Mouse (Mus musculus) embryonic facial prominence, embryonic 15.5 days (tissue): ENCODE results near the gene Acap1. TPM values are rescaled to one million over a fixed set of nuclear protein-coding genes. Genes with fewer than 3 reads are reported as not detected.

ENCODE experiments used
- ATAC-seq: fragments of 200-750 bp; cut with Nextera tagmentation; 2 replicates; pipeline ENCODE4 v1.8.0; 2017; ENCODE audit warnings: low read depth, moderate TSS enrichment; ENCODE audit not compliant: insufficient number of reproducible peaks, low FRiP score, low TSS enrichment
- H3K27ac ChIP-seq: fragments of 300-500 bp; sonication (generic); replicated peaks from 2 replicates; pipeline ENCODE4 v1.5.1; 2015; ENCODE audit warnings: mild to moderate bottlenecking, inconsistent platforms
- H3K27me3 ChIP-seq: fragments of 300-500 bp; sonication (generic); 2 replicates; pipeline ENCODE4 v1.6.1; 2015; ENCODE audit warnings: inconsistent platforms
- H3K36me3 ChIP-seq: fragments of 300-500 bp; sonication (generic); 2 replicates; pipeline ENCODE4 v1.6.1; 2015; ENCODE audit warnings: mild to moderate bottlenecking, inconsistent platforms
- H3K4me1 ChIP-seq: fragments of 300-500 bp; sonication (generic); 2 replicates; pipeline ENCODE4 v1.6.1; 2015; ENCODE audit warnings: inconsistent platforms
- H3K4me2 ChIP-seq: fragments of 300-500 bp; sonication (generic); replicated peaks from 2 replicates; pipeline ENCODE4 v1.6.1; 2015; ENCODE audit warnings: mild to moderate bottlenecking, inconsistent platforms
- H3K4me3 ChIP-seq: fragments of 300-500 bp; sonication (generic); replicated peaks from 2 replicates; pipeline ENCODE4 v1.5.1; 2015; ENCODE audit warnings: mild to moderate bottlenecking, inconsistent platforms
- H3K9ac ChIP-seq: fragments of 300-500 bp; sonication (generic); 2 replicates; pipeline ENCODE4 v1.6.1; 2015; ENCODE audit warnings: inconsistent platforms
- H3K9me3 ChIP-seq: fragments of 300-500 bp; sonication (generic); replicated peaks from 2 replicates; pipeline ENCODE4 v1.6.1; 2016; ENCODE audit warnings: inconsistent platforms
- WGBS: fragments of 180-500 bp; shearing (Covaris S2); methylation state at CpG from one replicate; pipeline ENCODE4 v1.1.7; 2015; 5-methylcytosine and 5-hydroxymethylcytosine counted together
- polyA plus RNA-seq: library from polyadenylated mRNA; unstranded; fragments of >200 nt; fragmentation: Nextera tagmentation; extraction: Ambion mirVana; gene quantifications from 2 replicates; pipeline ENCODE4 v1.2.1, GENCODE M21; 2015

Acap1 gene
- polyA plus RNA-seq, 1 experiment from 2014 or later = 1.8 TPM

DNA sequence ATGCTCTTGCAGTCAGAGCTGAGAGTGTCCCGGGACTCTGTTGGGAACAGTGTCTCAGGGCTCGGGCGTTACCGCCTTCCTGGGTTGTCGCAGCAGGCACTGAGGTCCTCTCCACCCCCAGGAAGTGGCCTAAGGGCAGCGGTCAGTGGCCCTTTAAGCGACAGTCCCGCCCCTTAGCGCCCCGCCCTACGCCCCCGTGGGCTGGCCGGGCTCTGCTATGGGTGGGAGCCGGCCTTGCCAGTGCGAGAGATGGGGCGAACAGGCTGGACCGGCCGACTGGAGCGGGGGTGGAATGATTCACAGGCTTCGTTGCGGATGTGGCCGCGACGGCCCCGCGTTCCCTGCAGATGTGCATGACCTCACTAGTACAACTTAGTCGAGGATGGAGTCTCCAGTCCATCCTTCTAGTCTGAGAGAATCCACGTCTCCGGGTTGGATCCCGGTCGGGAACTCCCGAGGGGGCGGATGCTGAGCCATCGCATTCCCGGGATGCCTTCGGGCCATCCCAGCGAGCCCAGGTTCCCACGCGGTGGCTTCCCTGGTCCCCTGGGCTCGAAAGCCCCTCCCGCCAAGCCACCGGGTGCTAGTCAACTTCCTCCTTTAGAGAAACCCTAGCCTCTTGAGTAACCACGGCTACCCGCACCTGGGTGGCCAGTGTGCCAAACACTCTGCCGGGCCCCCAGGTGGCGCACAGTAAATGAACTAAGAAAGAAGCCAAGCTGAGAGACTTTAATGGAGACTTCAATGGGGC, 14.3 kb downstream of the Acap1 start, which contains the start of gene Kctd11:
TSS of gene Kctd11 (minus strand) at position 554 of the 751 bp plus-strand sequence.
- Histone ChIP-seq H3K27me3 (no peaks in the 10 kb centered on the region), H3K4me2 (peak within 1 kb of the TSS; percentile 88), H3K9ac (peak within 1 kb of the TSS; percentile 58), H3K4me3 (peak within 1 kb of the TSS; percentile 58), H3K4me1 (peaks cover 60% of the 10 kb centered on the region), H3K9me3 (no peaks in the 10 kb centered on the region), H3K27ac (peak within 1 kb of the TSS; percentile 94), H3K36me3 (no peaks in the 10 kb centered on the region)
- peak; percentile 85 for ATAC-seq
- WGBS = under 1% methylated on average over 46 of the region's 46 CpGs

DNA sequence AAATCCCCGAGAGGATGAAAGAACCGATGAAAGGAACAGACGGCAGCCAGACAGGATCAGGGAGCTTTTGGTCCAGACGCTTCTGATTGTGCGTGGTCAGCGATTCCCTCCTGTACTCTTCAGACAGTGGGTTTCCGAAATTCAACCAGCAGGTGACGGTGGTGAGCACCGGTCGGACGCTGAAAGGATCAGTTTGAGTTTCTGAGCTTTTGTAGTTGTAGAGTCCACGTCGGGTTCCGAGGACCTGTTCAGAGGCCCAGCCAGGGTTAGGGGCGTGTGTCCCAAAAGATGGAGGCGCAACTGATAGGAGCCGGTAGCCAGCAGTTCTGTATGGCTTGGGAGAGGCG, 14.9 kb downstream of the Acap1 start:
- peak overlapping the region; percentile 58 for H3K9ac ChIP-seq
- peaks cover 66% of the 10 kb centered on the region for H3K4me1 ChIP-seq
- H3K36me3 ChIP-seq = no peaks in the 10 kb centered on the region
- H3K27me3 ChIP-seq = no peaks in the 10 kb centered on the region
- peak overlapping the region; percentile 58 for H3K4me3 ChIP-seq
- no peaks in the 10 kb centered on the region for H3K9me3 ChIP-seq
- ATAC-seq = peak; percentile 30
- H3K27ac ChIP-seq = peak overlapping the region; percentile 94
- H3K4me2 ChIP-seq = peak overlapping the region; percentile 88
- under 1% methylated on average over 18 of the region's 18 CpGs for WGBS

GRCm38 (mm10) chr11:69879711-69880110, 15.6 kb downstream of the Acap1 start:
- H3K27me3 ChIP-seq = no peaks in the 10 kb centered on the region
- H3K36me3 ChIP-seq = no peaks in the 10 kb centered on the region
- H3K9me3 ChIP-seq = no peaks in the 10 kb centered on the region
- H3K4me1 ChIP-seq = peaks cover 69% of the 10 kb centered on the region
- 53% methylated on average over 15 of the region's 15 CpGs for WGBS
- peak overlapping the region; percentile 58 for H3K4me3 ChIP-seq
- peak overlapping the region; percentile 58; the same call in 1 of the 2 replicates for H3K9ac ChIP-seq
- peak overlapping the region; percentile 88 for H3K4me2 ChIP-seq
- H3K27ac ChIP-seq = peak overlapping the region; percentile 94
- ATAC-seq = no peak

DNA sequence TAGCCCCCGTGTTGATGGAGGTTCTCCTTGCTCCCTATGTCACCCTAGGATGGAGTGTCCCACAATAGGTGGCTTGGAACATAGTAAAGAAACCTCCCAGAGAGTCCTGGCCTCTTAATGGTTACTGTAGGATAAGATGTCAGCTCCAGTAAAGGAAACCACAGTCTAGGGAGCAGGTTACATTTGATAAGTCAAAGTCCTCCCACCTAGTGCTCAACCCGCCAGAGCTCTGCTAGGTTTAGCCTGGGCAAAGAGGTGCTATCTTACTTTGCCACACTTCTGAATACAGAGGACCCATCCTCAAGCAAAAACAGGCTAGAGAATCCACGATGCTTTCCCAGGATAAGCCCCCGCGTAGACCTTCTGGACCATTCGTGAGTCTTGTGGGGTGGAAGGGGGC, 16.4 kb downstream of the Acap1 start:
- peak overlapping the region; percentile 58 for H3K4me3 ChIP-seq
- WGBS = 85% methylated on average over 6 of the region's 6 CpGs
- H3K4me1 ChIP-seq = peaks cover 69% of the 10 kb centered on the region

DNA sequence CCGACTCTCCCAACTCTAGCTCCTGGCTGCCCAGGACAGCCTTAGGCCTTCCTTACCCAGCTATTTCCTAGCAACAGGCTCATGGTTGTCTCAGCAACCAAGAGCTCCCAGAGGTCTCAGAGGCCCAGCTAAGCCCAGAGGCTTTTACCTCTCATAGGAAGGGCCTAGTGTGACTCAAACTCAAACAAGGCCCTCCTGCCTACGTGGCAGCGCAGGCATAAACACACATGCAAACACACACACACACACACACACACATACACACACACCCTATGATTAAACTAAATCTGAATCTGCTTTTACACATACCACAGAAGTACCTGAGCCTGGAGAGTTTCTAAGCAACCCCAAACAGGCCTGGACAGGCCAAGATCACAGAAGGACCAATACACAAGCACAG, 16.9 kb downstream of the Acap1 start:
- WGBS = 56% methylated on average over 3 of the region's 3 CpGs
- peaks cover 65% of the 10 kb centered on the region for H3K4me1 ChIP-seq

More for the DNA sequence above, 16.4 kb downstream of the Acap1 start:
- Histone ChIP-seq H3K36me3 (no peaks in the 10 kb centered on the region), H3K27me3 (no peaks in the 10 kb centered on the region), H3K27ac (peak overlapping the region; percentile 94), H3K9me3 (no peaks in the 10 kb centered on the region), H3K9ac (no peak overlapping the region), H3K4me2 (peak overlapping the region; percentile 88)
- ATAC-seq = no peak

GRCm38 (mm10) chr11:69877878-69878277, 17.5 kb downstream of the Acap1 start, which contains the start of gene Tmem95:
Gene Tmem95, minus strand, starts transcription at chr11:69878018.
- Histone ChIP-seq H3K27me3 (no peaks in the 10 kb centered on the region), H3K9me3 (no peaks in the 10 kb centered on the region), H3K4me3 (peak within 1 kb of the TSS; percentile 26), H3K27ac (peak within 1 kb of the TSS; percentile 94), H3K36me3 (no peaks in the 10 kb centered on the region), H3K4me2 (peak within 1 kb of the TSS; percentile 88), H3K4me1 (peaks cover 65% of the 10 kb centered on the region), H3K9ac (0 out of 2 replicates have a peak within 1 kb of the TSS, but pooled peaks have one; percentile 9)
- 71% methylated on average over 11 of the region's 11 CpGs for WGBS
- no peak for ATAC-seq

More for the DNA sequence above, 16.9 kb downstream of the Acap1 start:
- peak overlapping the region; percentile 94 for H3K27ac ChIP-seq
- no peaks in the 10 kb centered on the region for H3K9me3 ChIP-seq
- ATAC-seq = no peak
- H3K4me2 ChIP-seq = peak overlapping the region; percentile 88
- H3K36me3 ChIP-seq = no peaks in the 10 kb centered on the region
- H3K27me3 ChIP-seq = no peaks in the 10 kb centered on the region
- no peak overlapping the region for H3K9ac ChIP-seq
- H3K4me3 ChIP-seq = no peak overlapping the region; the same call in 1 of the 2 replicates

DNA sequence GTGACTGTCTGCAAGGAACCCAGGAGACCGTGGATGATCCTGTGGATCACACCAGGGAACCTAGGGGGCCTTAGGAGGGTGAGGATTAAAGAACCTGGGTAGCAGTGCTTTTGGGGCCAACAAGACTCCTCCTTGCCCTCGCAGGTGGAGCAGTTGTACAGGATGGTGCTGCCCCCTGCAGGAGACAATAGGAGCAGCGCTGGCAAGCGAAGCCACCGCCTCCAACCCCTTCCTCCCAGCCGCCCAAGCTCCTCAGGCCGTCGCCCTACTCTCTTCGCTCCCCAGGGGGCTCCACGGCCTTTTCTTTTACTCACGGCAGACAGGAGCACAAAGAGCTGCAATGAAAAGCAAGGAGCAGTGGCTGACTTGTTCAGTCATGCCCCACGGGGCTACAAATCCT, 18.5 kb downstream of the Acap1 start:
- Histone ChIP-seq H3K36me3 (no peaks in the 10 kb centered on the region), H3K4me1 (peaks cover 64% of the 10 kb centered on the region), H3K27me3 (no peaks in the 10 kb centered on the region), H3K9ac (0 out of 2 replicates have a peak overlapping the region, but pooled peaks have one; percentile 9), H3K4me2 (peak overlapping the region; percentile 88), H3K4me3 (peak overlapping the region; percentile 26), H3K9me3 (no peaks in the 10 kb centered on the region), H3K27ac (peak overlapping the region; percentile 94)
- peak; percentile 36; the same call in 1 of the 2 replicates for ATAC-seq
- 2% methylated on average over 12 of the region's 12 CpGs for WGBS

- Histone ChIP-seq H3K4me2 (peak overlapping the region; percentile 88), H3K4me1 (peaks cover 57% of the 10 kb centered on the region), H3K9ac (no peak overlapping the region), H3K9me3 (no peaks in the 10 kb centered on the region), H3K36me3 (no peaks in the 10 kb centered on the region), H3K4me3 (no peak overlapping the region), H3K27me3 (no peaks in the 10 kb centered on the region), H3K27ac (peak overlapping the region; percentile 94)
- ATAC-seq = peak; percentile 52
- WGBS = 22% methylated on average over 7 of the region's 7 CpGs
Observed at GRCm38 (mm10) chr11:69876186-69876585, 19.2 kb downstream of the Acap1 start.

- no peak overlapping the region for H3K9ac ChIP-seq
- no peak overlapping the region for H3K4me3 ChIP-seq
- H3K4me1 ChIP-seq = peaks cover 23% of the 10 kb centered on the region
- no peak for ATAC-seq
- no peaks in the 10 kb centered on the region for H3K27me3 ChIP-seq
- no peak overlapping the region for H3K27ac ChIP-seq
- H3K9me3 ChIP-seq = no peaks in the 10 kb centered on the region
- no peak overlapping the region for H3K4me2 ChIP-seq
- no peaks in the 10 kb centered on the region for H3K36me3 ChIP-seq
- 78% methylated on average over 4 of the region's 4 CpGs for WGBS
Observed at GRCm38 (mm10) chr11:69872451-69872850, 22.9 kb downstream of the Acap1 start.

DNA sequence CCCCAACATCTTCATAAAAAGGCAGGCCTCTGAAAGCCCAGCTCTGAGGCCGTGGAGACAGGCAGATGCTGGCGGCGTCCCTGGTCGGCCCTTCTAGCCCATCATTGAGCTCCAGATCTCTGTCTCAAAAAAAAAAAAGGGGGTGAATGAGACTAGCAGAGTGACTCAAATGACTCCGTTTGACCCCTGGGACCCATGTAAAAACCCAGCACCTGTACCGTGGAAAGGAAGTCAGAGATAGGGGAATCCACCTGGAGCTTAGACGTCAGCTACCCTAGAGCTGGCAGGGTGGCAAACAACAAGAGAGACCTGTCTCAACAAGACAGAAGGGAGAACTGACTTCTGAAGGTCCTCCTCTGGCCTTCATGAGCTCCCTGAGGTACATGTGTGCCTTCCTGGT, 23.5 kb downstream of the Acap1 start:
- WGBS = 82% methylated on average over 7 of the region's 7 CpGs
- Histone ChIP-seq H3K9ac (no peak overlapping the region), H3K4me2 (no peak overlapping the region), H3K36me3 (no peaks in the 10 kb centered on the region), H3K4me3 (no peak overlapping the region), H3K9me3 (no peaks in the 10 kb centered on the region), H3K27ac (no peak overlapping the region), H3K27me3 (no peaks in the 10 kb centered on the region), H3K4me1 (peaks cover 16% of the 10 kb centered on the region)
- ATAC-seq = no peak

- Histone ChIP-seq H3K27me3 (no peaks in the 10 kb centered on the region), H3K4me2 (no peak overlapping the region), H3K27ac (no peak overlapping the region), H3K4me1 (peaks cover 3% of the 10 kb centered on the region), H3K9me3 (no peaks in the 10 kb centered on the region), H3K36me3 (no peaks in the 10 kb centered on the region), H3K9ac (no peak overlapping the region), H3K4me3 (no peak overlapping the region)
- no peak for ATAC-seq
- WGBS = 87% methylated on average over 2 of the region's 2 CpGs
Observed at GRCm38 (mm10) chr11:69870289-69871069, 24.9 kb downstream of the Acap1 start.
